Comparison of ENCODE assay signal across 8 mouse cellular contexts in the genomic region with DNA sequence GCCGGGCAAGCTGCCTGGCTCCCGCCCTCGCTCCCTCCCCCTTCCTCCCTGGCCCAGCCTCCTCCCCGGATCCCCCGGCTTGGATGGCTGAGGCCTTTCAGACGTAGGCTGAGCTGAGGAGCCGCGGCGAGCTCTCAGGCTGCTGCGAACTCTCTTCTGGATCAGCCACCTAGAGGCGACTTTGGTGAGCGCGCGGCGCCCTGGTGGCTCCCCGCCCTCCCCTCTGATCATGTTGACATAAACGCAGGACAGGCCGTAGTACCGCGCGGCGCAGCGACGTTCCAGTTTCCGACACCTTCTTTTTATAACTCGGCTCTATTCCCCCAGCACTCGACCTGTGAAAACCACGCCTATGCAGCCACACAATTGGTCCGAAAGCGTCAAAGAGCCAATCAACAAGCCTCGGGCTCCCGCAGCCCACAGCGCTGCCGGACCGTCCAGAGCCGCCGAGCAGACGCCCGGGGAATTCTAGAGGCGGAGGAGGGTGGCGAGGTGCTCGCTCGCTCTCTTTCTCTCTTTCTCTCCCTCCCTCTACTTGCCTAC. TPM values are rescaled to one million over a fixed set of nuclear protein-coding genes. Genes with fewer than 3 reads are reported as not detected.
DNase-seq lines count a peak whose midpoint lies in the region; ATAC-seq and TF ChIP-seq lines count a peak whose summit lies in the region.

A gene (plus strand): TSS at position 104 of the 543 bp plus-strand sequence.

- H3K4me1 ChIP-seq in hindbrain, postnatal 0 days (ENCODE audit: insufficient read depth, low read length): no peaks in the 10 kb centered on the region

- intact Hi-C loops in gastrocnemius, postnatal 14 days (cut with DNase I; ENCODE audit: low total_unique reads): no loop called here

- peak; percentile 74 for TF ChIP-seq CTCF in hindbrain, postnatal 0 days (IDR thresholded peaks at IDR 0.05; ENCODE audit: low read depth)

- no peaks in the 10 kb centered on the region for H3K9me3 ChIP-seq in hindbrain, postnatal 0 days (ENCODE audit: low read length)

- no peak within 1 kb of the TSS; the same call in 1 of the 2 replicates for H3K27ac ChIP-seq in hindbrain, postnatal 0 days

- no peaks in the 10 kb centered on the region for H3K36me3 ChIP-seq in hindbrain, postnatal 0 days (ENCODE audit: insufficient read depth, low read length)

- ATAC-seq in hindbrain, postnatal 0 days: peak; percentile 98
- ATAC-seq in inflammation-experienced regulatory T-cells, adult 6 months: no peak

- DNase-seq in adrenal gland, adult 18-20 months (ENCODE audit: low spot score in 2 of 2): peak; percentile 91 to 96
- DNase-seq in embryo, embryonic 10 days (ENCODE audit: low spot score): peak; percentile 94
- DNase-seq in gastrocnemius, postnatal 14 days: peak; percentile 92
- peak; percentile 90 for DNase-seq in hindbrain, postnatal 0 days (ENCODE audit: low spot score)
- DNase-seq in left cerebral cortex, adult 18-20 months (ENCODE audit: low spot score in 2 of 2): peak; percentile 38 to 51
- DNase-seq in lung, postnatal 4 days: peak; percentile 95 to 98
- DNase-seq in right cerebral cortex, postnatal 36 days (ENCODE audit: low spot score in 2 of 2): peak; percentile 34 to 57

- WGBS in hindbrain, postnatal 0 days: 1% methylated on average over 42 of the region's 43 CpGs

- peak within 1 kb of the TSS; percentile 31 for H3K4me3 ChIP-seq in hindbrain, postnatal 0 days (ENCODE audit: low read length)

- peak within 1 kb of the TSS; percentile 33; the same call in 1 of the 2 replicates for H3K9ac ChIP-seq in hindbrain, postnatal 0 days (replicated peaks; ENCODE audit: low read length)

- peaks cover 88% of the 10 kb centered on the region for H3K27me3 ChIP-seq in hindbrain, postnatal 0 days (ENCODE audit: insufficient read depth, low read length)

- peak within 1 kb of the TSS; percentile 54 for H3K4me2 ChIP-seq in hindbrain, postnatal 0 days (ENCODE audit: low read depth, low read length)

RNA-seq across cellular contexts. Expression of the gene that starts here (rescaled TPM):
- total RNA-seq in adrenal gland, adult 18-20 months (2021): 100 to 1,000 TPM; 298 to 307 TPM
- total RNA-seq in gastrocnemius, postnatal 14 days (2021): 1 to 10 TPM; 6.5 to 9.4 TPM
- 1.3 and 6.7 TPM in 2 replicates for total RNA-seq in hindbrain, postnatal 0 days (2014; rRNA removed)
- polyA plus RNA-seq in hindbrain, postnatal 0 days (2015; fragmentation: Nextera tagmentation; extraction: Ambion mirVana): 2.4 and 2.9 TPM in 2 replicates
- total RNA-seq in left cerebral cortex, adult 18-20 months (2021): 1 to 10 TPM; 4.5 to 5.5 TPM
- under 1 TPM in 1 of 3 experiments, not detected in 2; 0.56 TPM for polyA plus RNA-seq in inflammation-experienced regulatory T-cells, adult 6 months (2017; shearing (Covaris generic))

Comparison
In these comparisons a context has a peak if more than half of its experiments do, and no peak if none do; other contexts are left out.
1. RNA of the gene that starts here (total RNA-seq): 298 to 307 TPM in adrenal gland, adult 18-20 months; 6.5 to 9.4 TPM in gastrocnemius, postnatal 14 days, 4.5 to 5.5 TPM in left cerebral cortex, adult 18-20 months and 1.3 to 6.7 TPM in hindbrain, postnatal 0 days; every median in the first group is over 10 times any median in the second.
2. DNase-seq: peak in every context shown above with its lines; median percentile 96 in lung, postnatal 4 days; 94 in embryo, embryonic 10 days; 94 in adrenal gland, adult 18-20 months; 92 in gastrocnemius, postnatal 14 days; 90 in hindbrain, postnatal 0 days; 46 in right cerebral cortex, postnatal 36 days; 44 in left cerebral cortex, adult 18-20 months.